Mouse (Mus musculus) left cerebral cortex, postnatal 4 days (tissue): ENCODE measurements around the gene Lrrc10. TPM values are rescaled to one million over a fixed set of nuclear protein-coding genes. Genes with fewer than 3 reads are reported as not detected.

Source experiments
- total RNA-seq, 2 experiments: library from RNA; stranded (reverse); gene quantifications; 2 replicates each; pipeline ENCODE4 v1.2.3; 2021

Gene Lrrc10
- total RNA-seq, 2 experiments from 2014 or later: not detected

Other genes starting within 250 kb of the Lrrc10 start
- gene Myrfl, start 148.4 kb upstream of the Lrrc10 start, total RNA-seq: under 1 TPM; 0.14 to 0.20 TPM
- gene Rab3ip, start 94.6 kb upstream of the Lrrc10 start, total RNA-seq: 10 to 100 TPM; 41.2 to 42.9 TPM
- not detected for gene Gm10271, start 72.7 kb upstream of the Lrrc10 start, total RNA-seq
- gene Best3, start 59.0 kb upstream of the Lrrc10 start, total RNA-seq: under 1 TPM in 1 of 2 experiments, not detected in 1; 0.16 TPM
- gene Cct2, start 18.5 kb downstream of the Lrrc10 start, total RNA-seq: 100 to 1,000 TPM; 282 to 298 TPM
- 10 to 100 TPM; 30.6 to 32.0 TPM for gene Frs2, start 103.2 kb downstream of the Lrrc10 start, total RNA-seq
- 10 to 100 TPM; 74.0 to 74.6 TPM for gene Yeats4, start 179.2 kb downstream of the Lrrc10 start, total RNA-seq
- not detected for gene 9530003J23Rik, start 193.4 kb downstream of the Lrrc10 start, total RNA-seq
- 10 to 100 TPM in 1 of 2 experiments, 1 to 10 TPM in 1; 8.6 to 11.3 TPM for gene Lyz2, start 237.0 kb downstream of the Lrrc10 start, total RNA-seq
- gene Lyz1, start 247.5 kb downstream of the Lrrc10 start, total RNA-seq: 1 to 10 TPM in 1 of 2 experiments, under 1 TPM in 1; 0.72 to 1.2 TPM